Mouse (Mus musculus): ENCODE results near the gene Snap25. TPM values are rescaled to one million over a fixed set of nuclear protein-coding genes. Genes with fewer than 3 reads are reported as not detected.
A peak's percentile ranks its signal among the peaks of the same experiment; 100 is the strongest.

Gene Snap25
- 0.30 TPM in 1 of 2 replicates, not detected in the other for polyA plus RNA-seq (2011; ENCODE audit: insufficient read length, low read depth, missing spikeins)

GRCm38 (mm10) chr2:136713299-136713758 lies at the start of gene Snap25:
Gene Snap25 (plus strand): TSS chr2:136713453.
- no peak within 1 kb of the TSS for H3K4me3 ChIP-seq (ENCODE audit: insufficient read depth, low read length)
- no peak for TF ChIP-seq CTCF (IDR thresholded peaks at IDR 0.05; ENCODE audit: borderline replicate concordance, insufficient read depth, low read length)
- TF ChIP-seq POLR2A (IDR thresholded peaks at IDR 0.05; ENCODE audit: low read depth, low read length) = no peak
- H3K4me1 ChIP-seq (ENCODE audit: control insufficient read depth, insufficient read depth, low read length) = no peaks in the 10 kb centered on the region
- H3K27ac ChIP-seq (ENCODE audit: insufficient read depth, low read length) = no peak within 1 kb of the TSS

GRCm38 (mm10) chr2:136666951-136667350 lies 46.3 kb upstream of the Snap25 start:
- no peak overlapping the region for H3K27ac ChIP-seq (ENCODE audit: insufficient read depth, low read length)
- peaks cover 6% of the 10 kb centered on the region for H3K4me1 ChIP-seq (ENCODE audit: control insufficient read depth, insufficient read depth, low read length)
- no peak overlapping the region for H3K4me3 ChIP-seq (ENCODE audit: insufficient read depth, low read length)
- TF ChIP-seq CTCF (IDR thresholded peaks at IDR 0.05; ENCODE audit: borderline replicate concordance, insufficient read depth, low read length) (no peak), POLR2A (IDR thresholded peaks at IDR 0.05; ENCODE audit: low read depth, low read length) (no peak)

GRCm38 (mm10) chr2:136669183-136669582 lies 44.1 kb upstream of the Snap25 start:
- H3K4me3 ChIP-seq (ENCODE audit: insufficient read depth, low read length) = no peak overlapping the region
- H3K27ac ChIP-seq (ENCODE audit: insufficient read depth, low read length) = peak overlapping the region; percentile 47; the same call in 1 of the 2 replicates
- TF ChIP-seq CTCF (IDR thresholded peaks at IDR 0.05; ENCODE audit: borderline replicate concordance, insufficient read depth, low read length) (no peak), POLR2A (IDR thresholded peaks at IDR 0.05; ENCODE audit: low read depth, low read length) (no peak)
- peaks cover 6% of the 10 kb centered on the region for H3K4me1 ChIP-seq (ENCODE audit: control insufficient read depth, insufficient read depth, low read length)

GRCm38 (mm10) chr2:136669665-136670064 lies 43.6 kb upstream of the Snap25 start:
- H3K27ac ChIP-seq (ENCODE audit: insufficient read depth, low read length) = peak overlapping the region; percentile 47; the same call in 1 of the 2 replicates
- peaks cover 6% of the 10 kb centered on the region for H3K4me1 ChIP-seq (ENCODE audit: control insufficient read depth, insufficient read depth, low read length)
- TF ChIP-seq CTCF (IDR thresholded peaks at IDR 0.05; ENCODE audit: borderline replicate concordance, insufficient read depth, low read length) (no peak), POLR2A (IDR thresholded peaks at IDR 0.05; ENCODE audit: low read depth, low read length) (no peak)
- no peak overlapping the region for H3K4me3 ChIP-seq (ENCODE audit: insufficient read depth, low read length)

GRCm38 (mm10) chr2:136670539-136671271 lies 42.5 kb upstream of the Snap25 start:
- no peak overlapping the region for H3K4me3 ChIP-seq (ENCODE audit: insufficient read depth, low read length)
- TF ChIP-seq CTCF (IDR thresholded peaks at IDR 0.05; ENCODE audit: borderline replicate concordance, insufficient read depth, low read length) = no peak
- TF ChIP-seq POLR2A (IDR thresholded peaks at IDR 0.05; ENCODE audit: low read depth, low read length) = no peak
- H3K4me1 ChIP-seq (ENCODE audit: control insufficient read depth, insufficient read depth, low read length) = peaks cover 6% of the 10 kb centered on the region
- peak overlapping the region; percentile 15 for H3K27ac ChIP-seq (ENCODE audit: insufficient read depth, low read length)

GRCm38 (mm10) chr2:136674077-136674757 lies 39.0 kb upstream of the Snap25 start:
- Histone ChIP-seq H3K4me1 (ENCODE audit: control insufficient read depth, insufficient read depth, low read length) (peaks cover 9% of the 10 kb centered on the region), H3K27ac (ENCODE audit: insufficient read depth, low read length) (no peak overlapping the region), H3K4me3 (ENCODE audit: insufficient read depth, low read length) (no peak overlapping the region)
- TF ChIP-seq POLR2A (IDR thresholded peaks at IDR 0.05; ENCODE audit: low read depth, low read length) (no peak), CTCF (IDR thresholded peaks at IDR 0.05; ENCODE audit: borderline replicate concordance, insufficient read depth, low read length) (no peak)

GRCm38 (mm10) chr2:136676196-136676595 lies 37.1 kb upstream of the Snap25 start:
- no peak overlapping the region for H3K27ac ChIP-seq (ENCODE audit: insufficient read depth, low read length)
- no peak overlapping the region for H3K4me3 ChIP-seq (ENCODE audit: insufficient read depth, low read length)
- TF ChIP-seq CTCF (IDR thresholded peaks at IDR 0.05; ENCODE audit: borderline replicate concordance, insufficient read depth, low read length) (no peak), POLR2A (IDR thresholded peaks at IDR 0.05; ENCODE audit: low read depth, low read length) (no peak)
- H3K4me1 ChIP-seq (ENCODE audit: control insufficient read depth, insufficient read depth, low read length) = peaks cover 7% of the 10 kb centered on the region

GRCm38 (mm10) chr2:136676918-136677445 lies 36.3 kb upstream of the Snap25 start:
- Histone ChIP-seq H3K4me1 (ENCODE audit: control insufficient read depth, insufficient read depth, low read length) (peaks cover 7% of the 10 kb centered on the region), H3K27ac (ENCODE audit: insufficient read depth, low read length) (no peak overlapping the region), H3K4me3 (ENCODE audit: insufficient read depth, low read length) (no peak overlapping the region)
- TF ChIP-seq POLR2A (IDR thresholded peaks at IDR 0.05; ENCODE audit: low read depth, low read length) (no peak), CTCF (IDR thresholded peaks at IDR 0.05; ENCODE audit: borderline replicate concordance, insufficient read depth, low read length) (no peak)

- H3K4me3 ChIP-seq (ENCODE audit: insufficient read depth, low read length) = peak overlapping the region; percentile 19
- H3K27ac ChIP-seq (ENCODE audit: insufficient read depth, low read length) = peak overlapping the region; percentile 92
- peaks cover 13% of the 10 kb centered on the region for H3K4me1 ChIP-seq (ENCODE audit: control insufficient read depth, insufficient read depth, low read length)
- TF ChIP-seq CTCF (IDR thresholded peaks at IDR 0.05; ENCODE audit: borderline replicate concordance, insufficient read depth, low read length) (no peak), POLR2A (IDR thresholded peaks at IDR 0.05; ENCODE audit: low read depth, low read length) (peak; percentile 49)
Observed at GRCm38 (mm10) chr2:136678321-136679161, 34.7 kb upstream of the Snap25 start.
